Mouse (Mus musculus) gonadal fat pad, adult 2 months (tissue): Measurements from ENCODE around the gene Gm10490. TPM values are rescaled to one million over a fixed set of nuclear protein-coding genes. Genes with fewer than 3 reads are reported as not detected.
A peak's percentile ranks its signal among the peaks of the same experiment; 100 is the strongest.
"Not testable (repeated sequence)": the region's sequence is repeated elsewhere in the genome, so short reads cannot be mapped to it uniquely, and the experiment has no call there.

Source experiments
- DNase-seq: peaks from one replicate; pipeline ENCODE4 v3.0.0-alpha.2; 2012; ENCODE audit warnings: low read depth
- polyA plus RNA-seq: library from polyadenylated mRNA; depleted of rRNA; stranded (reverse); fragments of >200 nt; gene quantifications from 2 replicates; pipeline ENCODE4 v1.2.3, GENCODE M21; 2012; rRNA removed

Gm10490 gene
- polyA plus RNA-seq = not detected in 2 replicates

DNA sequence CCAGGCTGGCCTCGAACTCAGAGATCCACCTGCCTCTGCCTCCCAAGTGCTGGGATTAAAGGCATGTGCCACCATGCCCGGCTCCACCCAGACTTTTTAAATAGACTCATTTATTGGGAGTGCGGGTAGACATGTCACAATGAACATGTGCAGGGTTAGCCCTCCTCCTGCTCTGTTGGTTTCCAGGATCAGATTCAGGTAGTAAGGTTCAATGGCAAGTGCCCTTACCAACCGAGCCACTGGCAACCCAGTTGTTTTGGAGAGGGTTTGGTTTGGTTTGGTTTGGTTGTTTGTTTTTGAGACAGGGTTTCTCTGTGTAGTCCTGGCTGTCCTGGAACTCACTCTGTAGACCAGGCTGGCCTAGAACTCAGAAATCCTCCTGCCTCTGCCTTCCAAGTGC, at the start of gene Gm10490:
Gm10490 (plus strand) TSS at position 301 of the 400 bp plus-strand sequence.
- not testable (repeated sequence) for DNase-seq

GRCm38 (mm10) chrX:7863181-7863580, 46.2 kb upstream of the Gm10490 start:
- DNase-seq = no peak

DNA sequence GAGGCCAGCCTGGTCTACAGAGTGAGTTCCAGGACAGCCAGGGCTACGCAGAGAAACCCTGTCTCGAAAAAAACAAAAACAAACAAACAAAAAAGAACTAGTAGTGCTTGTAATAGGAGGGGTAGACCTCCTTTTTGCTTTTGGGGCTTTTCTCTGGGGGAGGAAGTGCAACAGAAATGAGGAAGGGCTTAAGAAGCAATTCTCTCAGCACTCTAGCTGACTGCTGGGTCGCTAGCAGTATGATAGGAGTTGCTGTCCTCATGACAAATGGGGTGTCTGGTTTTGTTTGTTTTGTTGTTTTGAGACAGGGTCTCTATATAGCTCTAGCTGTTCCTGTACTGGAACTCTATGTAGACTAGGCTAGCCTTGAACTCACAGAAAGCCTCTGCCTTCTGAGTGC, 44.8 kb upstream of the Gm10490 start:
- no peak for DNase-seq

GRCm38 (mm10) chrX:7865343-7865742, 44.0 kb upstream of the Gm10490 start:
- DNase-seq = no peak

DNA sequence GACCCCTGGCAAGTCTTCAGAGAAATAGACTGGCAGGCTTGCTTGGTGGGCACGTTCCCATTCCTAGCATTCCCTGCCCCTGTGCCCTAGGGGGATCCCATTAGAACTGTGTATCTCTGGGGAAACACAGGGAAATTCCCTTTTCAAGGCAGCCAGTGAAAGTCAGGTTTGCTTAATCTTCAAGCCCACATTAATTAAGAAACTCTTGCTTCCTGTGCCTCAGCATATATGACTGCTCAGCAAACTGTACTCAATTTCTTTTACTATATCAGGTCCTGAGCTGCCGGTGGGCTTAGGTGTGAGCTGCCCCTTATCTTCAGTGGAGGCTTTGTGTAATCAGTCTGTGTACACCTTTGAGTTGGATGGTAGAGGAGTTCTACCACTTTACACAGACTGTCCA, 43.6 kb upstream of the Gm10490 start:
- no peak for DNase-seq

DNA sequence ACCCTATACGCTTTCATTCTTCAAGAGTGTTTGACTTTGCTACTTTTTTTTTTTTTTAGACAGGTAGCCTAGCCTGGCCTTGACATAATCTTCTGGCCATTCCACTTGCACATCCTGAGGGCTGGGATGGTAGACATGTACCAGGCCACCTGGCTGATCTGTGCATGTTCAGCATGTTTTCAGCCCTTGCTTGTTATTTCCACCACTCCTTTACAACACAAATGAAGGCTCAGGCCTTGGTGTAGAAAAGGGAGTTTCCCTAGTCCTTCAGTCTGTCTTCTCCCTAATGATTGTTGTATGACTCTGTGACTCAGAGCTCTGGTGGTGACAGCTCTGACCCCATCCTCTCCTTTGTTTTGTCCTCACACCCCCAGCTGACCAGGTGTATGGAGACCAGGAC, 42.2 kb upstream of the Gm10490 start:
- no peak for DNase-seq

DNA sequence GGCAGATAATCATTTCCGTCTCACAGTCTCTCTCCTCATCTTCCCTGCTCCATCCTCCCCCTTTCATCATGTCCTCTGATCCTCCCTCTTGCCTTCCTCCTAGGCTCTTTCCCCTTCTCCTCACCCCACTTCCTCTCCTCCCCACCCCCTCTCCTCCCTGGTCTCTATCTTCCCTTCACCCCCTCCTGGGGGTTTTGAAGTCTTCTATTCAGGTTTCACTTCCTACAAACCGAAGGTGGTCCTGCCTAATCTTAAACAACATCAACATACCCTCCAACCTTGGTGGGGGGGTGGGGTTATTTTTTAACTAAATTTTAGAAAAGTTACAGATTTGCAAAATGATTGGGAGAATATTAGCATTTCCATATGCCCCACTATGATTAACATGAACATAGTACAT, 40.8 kb upstream of the Gm10490 start:
- DNase-seq = no peak

DNA sequence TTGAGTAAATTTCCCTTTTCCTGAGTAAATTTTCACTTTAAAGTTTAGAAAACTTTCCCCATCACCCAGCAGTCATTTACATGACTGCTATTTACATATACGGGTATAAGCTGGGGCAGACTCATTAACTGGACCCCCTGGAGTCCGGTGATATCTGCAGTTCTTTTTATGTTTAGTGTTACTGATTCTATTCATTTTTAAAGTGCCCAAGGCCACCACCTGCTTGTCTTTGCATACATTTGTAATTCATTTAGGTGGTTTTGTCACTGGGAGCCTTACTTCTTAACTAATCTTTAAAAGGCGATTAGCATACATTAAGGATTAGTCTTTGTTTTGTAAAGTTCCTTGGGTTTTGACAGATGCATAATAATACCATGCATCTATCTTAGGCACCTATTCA, 39.5 kb upstream of the Gm10490 start:
- DNase-seq = no peak

DNA sequence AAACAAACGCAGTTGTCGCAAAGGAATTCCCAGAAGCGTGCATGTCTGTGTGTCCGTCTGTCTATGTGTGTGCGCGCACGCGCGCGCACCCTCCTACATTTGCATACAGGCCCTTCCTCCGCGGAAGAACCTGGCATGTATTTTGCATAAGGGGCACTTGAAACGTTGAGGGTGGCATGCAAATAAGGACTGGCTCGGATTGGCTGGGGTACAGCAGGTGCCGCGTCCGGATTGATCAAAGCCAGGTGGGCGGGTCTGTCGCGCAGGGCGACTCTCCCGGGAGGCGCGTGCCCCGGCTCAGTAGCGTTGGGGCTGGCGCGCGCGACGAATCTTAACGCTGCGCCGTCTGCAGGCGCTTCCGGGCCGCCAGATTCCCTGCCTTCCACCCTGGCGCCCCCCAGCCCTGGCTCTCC, 31.3 kb upstream of the Gm10490 start, which contains the start of gene Pim2:
Pim2 (plus strand) TSS at position 256 of the 413 bp plus-strand sequence.
- no peak for DNase-seq

GRCm38 (mm10) chrX:7878495-7878894, 30.8 kb upstream of the Gm10490 start:
- no peak for DNase-seq

- DNase-seq = no peak
Measured at GRCm38 (mm10) chrX:7879819-7880218, 29.5 kb upstream of the Gm10490 start.

GRCm38 (mm10) chrX:7883841-7884567, 25.3 kb upstream of the Gm10490 start, which contains the start of gene Slc35a2:
Gene Slc35a2, plus strand, starts transcription at chrX:7884028.
- DNase-seq = peak; percentile 65

DNA sequence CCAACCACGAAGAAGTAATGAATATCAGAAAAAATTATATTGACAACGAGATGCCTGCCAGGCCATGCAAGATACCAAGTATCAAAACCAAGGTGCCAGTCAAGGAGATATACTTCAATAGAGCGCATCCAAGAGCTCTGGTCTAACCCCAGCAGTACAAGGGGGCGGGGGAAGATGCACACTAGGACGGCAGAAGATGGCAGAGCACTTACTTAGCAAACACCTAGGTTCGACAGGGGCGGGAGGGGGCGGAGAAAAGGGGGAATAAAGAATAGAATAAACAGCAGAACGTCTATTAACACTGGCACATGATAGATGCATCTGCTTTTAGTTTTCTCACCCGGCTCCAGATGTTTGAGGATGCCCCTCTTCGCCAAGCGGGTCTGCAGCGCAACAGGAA, 11.1 kb upstream of the Gm10490 start:
- no peak for DNase-seq

- peak; percentile 45 for DNase-seq
Measured at GRCm38 (mm10) chrX:7898880-7899874, 10.2 kb upstream of the Gm10490 start, which contains the start of the genes Pqbp1 and Timm17b. Gene Pqbp1, minus strand, starts transcription at chrX:7899269. Gene Timm17b, plus strand, starts transcription at chrX:7899357.

- DNase-seq = no peak
Measured at GRCm38 (mm10) chrX:7904441-7904840, 4.9 kb upstream of the Gm10490 start.

DNA sequence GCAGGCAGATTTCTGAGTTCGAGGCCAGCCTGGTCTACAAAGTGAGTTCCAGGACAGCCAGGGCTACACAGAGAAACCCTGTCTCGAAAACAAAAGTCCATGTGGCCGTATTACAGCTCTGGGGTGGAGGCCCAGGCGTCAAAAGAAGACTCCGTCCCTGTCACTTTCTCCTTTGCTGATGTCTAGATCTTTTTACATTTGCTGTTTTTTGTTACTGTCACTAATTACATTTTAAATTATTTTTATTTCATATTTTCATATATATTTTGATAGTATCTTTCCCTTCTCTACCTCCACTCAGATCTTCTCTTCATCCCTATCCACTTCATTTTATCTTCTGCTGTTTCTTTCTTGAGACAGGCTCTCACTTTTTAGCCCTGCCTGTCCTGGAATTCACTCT, 1.6 kb upstream of the Gm10490 start, which contains the start of gene Gm10491:
Gm10491 (minus strand) TSS at position 101 of the 400 bp plus-strand sequence.
- DNase-seq = no peak

DNA sequence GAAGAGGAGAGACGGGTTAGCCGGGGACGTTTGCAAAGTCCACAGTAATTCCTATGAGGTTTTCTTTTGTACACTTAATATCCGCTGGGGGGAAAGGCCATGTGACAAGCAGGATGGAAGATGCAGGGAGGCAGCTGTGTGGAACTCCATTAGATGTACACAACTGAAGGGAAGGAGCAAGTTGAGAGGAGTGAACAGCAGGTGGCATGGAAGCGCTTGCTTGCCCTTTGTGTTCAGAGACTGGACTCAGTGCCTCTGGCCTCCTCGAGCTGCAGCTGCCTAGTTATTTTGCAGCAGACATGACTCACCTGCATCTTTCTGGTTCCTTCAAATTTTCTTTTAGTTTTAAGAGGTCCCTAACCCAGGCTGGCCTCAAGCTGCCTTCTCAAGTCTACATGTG, 1.1 kb downstream of the Gm10490 start:
- no peak for DNase-seq

GRCm38 (mm10) chrX:7915669-7916068, 6.3 kb downstream of the Gm10490 start:
- not testable (repeated sequence) for DNase-seq

- not testable (repeated sequence) for DNase-seq
Measured at GRCm38 (mm10) chrX:7917960-7918359, 8.6 kb downstream of the Gm10490 start.

- DNase-seq = no peak
Measured at GRCm38 (mm10) chrX:7919601-7920383, 10.4 kb downstream of the Gm10490 start, which contains the start of gene Pcsk1n. Gene Pcsk1n, plus strand, starts transcription at chrX:7919822.

DNA sequence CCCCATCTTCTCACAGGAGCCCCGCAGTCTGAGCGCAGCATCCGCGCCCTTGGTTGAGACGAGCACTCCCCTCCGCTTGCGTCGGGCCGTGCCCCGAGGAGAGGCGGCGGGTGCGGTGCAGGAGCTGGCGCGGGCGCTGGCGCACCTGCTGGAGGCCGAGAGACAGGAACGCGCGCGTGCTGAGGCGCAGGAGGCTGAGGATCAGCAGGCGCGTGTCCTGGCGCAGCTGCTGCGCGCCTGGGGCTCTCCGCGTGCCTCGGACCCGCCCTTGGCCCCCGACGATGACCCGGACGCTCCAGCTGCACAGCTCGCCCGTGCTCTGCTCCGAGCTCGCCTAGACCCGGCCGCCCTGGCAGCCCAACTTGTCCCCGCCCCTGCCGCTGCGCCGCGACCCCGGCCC, 12.7 kb downstream of the Gm10490 start:
- DNase-seq = no peak
